Mouse (Mus musculus): ENCODE measurements around the gene Sox15. TPM values are rescaled to one million over a fixed set of nuclear protein-coding genes. Genes with fewer than 3 reads are reported as not detected.

The Sox15 gene
- total and polyA plus RNA-seq, 2 experiments from 2014 or later: 0.19 to 0.27 TPM

DNA sequence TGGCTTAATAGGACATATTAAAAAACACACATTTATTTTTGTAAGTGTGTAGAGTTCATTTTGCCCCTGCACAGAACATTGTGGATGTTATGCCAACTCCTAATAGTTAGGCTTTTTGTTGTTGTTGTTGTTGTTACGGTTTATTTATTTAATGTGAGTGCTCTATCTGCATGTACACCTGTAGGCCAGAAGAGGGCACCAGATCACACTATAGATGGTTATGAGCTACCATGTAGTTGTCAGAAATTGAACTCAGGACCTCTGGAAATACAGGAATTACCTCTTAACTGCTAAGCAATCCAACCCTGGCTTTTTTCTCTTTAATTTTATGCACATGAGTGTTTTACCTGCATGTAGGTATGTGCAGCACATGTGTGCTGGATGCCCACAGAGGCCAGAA is 25.3 kb upstream of the Sox15 start:
- Histone ChIP-seq H3K27ac (ENCODE audit: low read depth, low read length) (no peak overlapping the region), H3K9me3 (ENCODE audit: low read length) (no peaks in the 10 kb centered on the region), H3K27me3 (ENCODE audit: insufficient read depth, low read length) (no peaks in the 10 kb centered on the region), H3K4me3 (ENCODE audit: low read depth, low read length) (no peak overlapping the region), H3K9ac (replicated peaks; ENCODE audit: low read length, poor library complexity, severe bottlenecking) (no peak overlapping the region), H3K4me1 (ENCODE audit: insufficient read depth, low read length) (no peaks in the 10 kb centered on the region), H3K4me2 (ENCODE audit: low read depth, low read length, poor library complexity, severe bottlenecking) (no peak overlapping the region), H3K36me3 (ENCODE audit: insufficient read depth, low read length) (no peaks in the 10 kb centered on the region)
- DNase-seq (ENCODE audit: low spot score): no peak
- ATAC-seq (ENCODE audit: low FRiP score): no peak
- 79% methylated on average over 1 of the region's 1 CpGs for WGBS
- peak; percentile 64 for TF ChIP-seq CTCF (IDR thresholded peaks at IDR 0.05)

DNA sequence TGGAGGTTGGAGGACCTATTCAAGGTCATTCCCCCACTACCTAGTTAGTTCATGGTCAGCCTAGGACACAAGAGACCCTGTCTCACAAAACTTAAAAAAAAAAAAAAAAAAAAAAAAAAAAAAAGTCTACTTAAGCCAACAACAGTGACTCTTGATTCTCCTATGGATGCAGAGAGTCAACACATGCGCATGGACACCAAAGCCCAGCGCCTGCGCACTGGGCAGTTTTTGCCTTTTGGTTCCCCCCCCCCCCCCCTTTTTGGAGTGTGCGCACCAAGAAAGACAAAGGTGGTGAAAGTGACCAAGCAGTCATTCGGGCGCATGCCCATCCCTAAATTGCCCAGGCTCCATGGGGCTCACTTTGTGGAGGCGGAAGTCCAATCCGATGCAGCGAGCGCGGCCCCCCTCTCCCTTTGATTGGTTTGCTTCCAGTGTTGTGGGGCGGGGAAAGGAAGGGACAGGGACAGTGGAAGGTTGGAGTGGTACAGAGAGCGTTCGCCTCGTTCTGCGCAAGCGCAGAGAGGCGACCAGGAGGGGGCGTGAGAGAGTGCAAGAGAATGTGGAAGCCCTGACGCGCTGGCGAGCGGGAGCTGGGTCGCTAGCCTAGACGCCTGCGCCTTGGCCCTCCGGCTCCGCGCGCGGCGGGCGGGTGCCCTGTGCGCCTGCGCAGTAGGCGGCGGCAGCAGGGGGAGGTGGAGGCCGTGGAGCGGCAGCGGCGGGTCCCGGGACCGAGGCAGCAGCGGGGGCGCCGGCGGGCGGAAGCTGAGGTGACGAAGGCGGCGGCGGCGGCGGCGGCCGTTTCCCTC is 22.6 kb upstream of the Sox15 start, which contains the start of gene Fxr2:
Fxr2 (plus strand) TSS at position 707 of the 806 bp plus-strand sequence.
- Histone ChIP-seq H3K9me3 (ENCODE audit: low read length) (no peaks in the 10 kb centered on the region), H3K4me1 (ENCODE audit: insufficient read depth, low read length) (no peaks in the 10 kb centered on the region), H3K4me2 (ENCODE audit: low read depth, low read length, poor library complexity, severe bottlenecking) (peak within 1 kb of the TSS; percentile 55), H3K36me3 (ENCODE audit: insufficient read depth, low read length) (no peaks in the 10 kb centered on the region), H3K4me3 (ENCODE audit: low read depth, low read length) (peak within 1 kb of the TSS; percentile 94), H3K27me3 (ENCODE audit: insufficient read depth, low read length) (no peaks in the 10 kb centered on the region), H3K9ac (replicated peaks; ENCODE audit: low read length, poor library complexity, severe bottlenecking) (peak within 1 kb of the TSS; percentile 98), H3K27ac (ENCODE audit: low read depth, low read length) (peak within 1 kb of the TSS; percentile 89)
- DNase-seq (ENCODE audit: low spot score) (peak; percentile 100), ATAC-seq (ENCODE audit: low FRiP score) (peak; percentile 99)
- TF ChIP-seq CTCF (IDR thresholded peaks at IDR 0.05): peak; percentile 90
- WGBS: 0% methylated on average over 32 of the region's 56 CpGs

DNA sequence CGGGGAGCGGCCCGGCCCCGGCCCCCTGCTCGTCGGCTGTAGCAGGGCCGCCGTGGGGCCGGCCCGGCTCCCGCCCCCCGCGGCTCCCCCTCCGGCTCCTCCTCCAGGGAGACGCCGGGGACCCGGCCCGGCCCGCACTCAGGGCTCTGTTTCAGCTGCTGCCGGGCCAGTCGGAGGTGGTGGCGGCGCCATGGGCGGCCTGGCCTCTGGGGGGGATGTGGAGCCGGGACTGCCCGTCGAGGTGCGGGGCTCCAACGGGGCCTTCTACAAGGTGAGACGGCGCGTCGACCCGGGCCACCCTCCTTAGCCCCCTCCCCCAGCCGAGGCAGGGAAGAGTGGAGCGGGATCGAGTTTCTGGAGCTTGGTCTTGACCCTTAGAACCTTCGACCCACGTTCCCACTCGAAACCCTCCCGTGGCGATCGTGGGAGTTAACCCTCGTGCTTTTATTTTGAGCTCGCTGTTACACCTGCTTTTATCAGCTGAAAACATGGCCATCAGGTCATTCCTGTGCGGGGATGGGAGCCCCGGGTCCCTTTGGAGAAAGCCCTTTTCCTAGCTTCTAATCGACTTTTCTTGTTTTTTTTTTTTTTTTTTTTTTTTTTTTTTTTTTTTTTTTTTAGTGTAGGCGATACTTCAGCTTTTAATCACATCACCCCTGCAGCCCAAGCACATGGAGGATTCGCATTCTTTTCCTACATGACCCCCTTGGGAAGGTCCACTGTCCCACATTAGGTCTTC is 21.8 kb upstream of the Sox15 start:
- WGBS: under 1% methylated on average over 30 of the region's 50 CpGs
- ATAC-seq (ENCODE audit: low FRiP score) (peak; percentile 35), DNase-seq (ENCODE audit: low spot score) (peak; percentile 28)
- H3K4me2 ChIP-seq (ENCODE audit: low read depth, low read length, poor library complexity, severe bottlenecking): peak overlapping the region; percentile 55
- TF ChIP-seq CTCF (IDR thresholded peaks at IDR 0.05): no peak
- H3K4me1 ChIP-seq (ENCODE audit: insufficient read depth, low read length): no peaks in the 10 kb centered on the region
- no peaks in the 10 kb centered on the region for H3K9me3 ChIP-seq (ENCODE audit: low read length)
- no peaks in the 10 kb centered on the region for H3K27me3 ChIP-seq (ENCODE audit: insufficient read depth, low read length)
- H3K27ac ChIP-seq (ENCODE audit: low read depth, low read length): peak overlapping the region; percentile 89
- H3K36me3 ChIP-seq (ENCODE audit: insufficient read depth, low read length): no peaks in the 10 kb centered on the region
- peak overlapping the region; percentile 98 for H3K9ac ChIP-seq (replicated peaks; ENCODE audit: low read length, poor library complexity, severe bottlenecking)
- H3K4me3 ChIP-seq (ENCODE audit: low read depth, low read length): peak overlapping the region; percentile 94

DNA sequence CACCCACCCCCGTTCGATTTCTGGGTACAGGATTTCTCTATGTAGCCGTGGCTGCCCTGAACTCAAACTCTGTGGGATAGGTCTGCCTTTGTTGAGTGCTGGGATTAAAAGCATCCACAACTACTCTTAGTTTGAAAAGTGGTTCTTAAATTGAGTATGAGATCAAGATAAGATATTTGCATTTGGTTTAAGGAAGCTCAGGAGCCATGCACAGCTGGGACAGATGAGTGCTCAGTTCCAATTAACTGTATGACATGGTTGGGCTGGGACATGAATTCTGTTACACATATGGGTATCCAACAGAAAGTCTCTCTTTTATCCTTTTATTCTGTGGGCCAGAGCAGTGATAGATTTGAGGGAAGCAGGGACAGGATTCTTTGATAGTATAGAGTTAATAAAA is 19.6 kb upstream of the Sox15 start:
- Histone ChIP-seq H3K9me3 (ENCODE audit: low read length) (no peaks in the 10 kb centered on the region), H3K9ac (replicated peaks; ENCODE audit: low read length, poor library complexity, severe bottlenecking) (no peak overlapping the region), H3K4me1 (ENCODE audit: insufficient read depth, low read length) (no peaks in the 10 kb centered on the region), H3K36me3 (ENCODE audit: insufficient read depth, low read length) (peaks cover 10% of the 10 kb centered on the region), H3K4me3 (ENCODE audit: low read depth, low read length) (no peak overlapping the region), H3K4me2 (ENCODE audit: low read depth, low read length, poor library complexity, severe bottlenecking) (no peak overlapping the region), H3K27ac (ENCODE audit: low read depth, low read length) (no peak overlapping the region), H3K27me3 (ENCODE audit: insufficient read depth, low read length) (no peaks in the 10 kb centered on the region)
- DNase-seq (ENCODE audit: low spot score) (no peak), ATAC-seq (ENCODE audit: low FRiP score) (no peak)
- WGBS: 84% methylated on average over 3 of the region's 3 CpGs
- no peak for TF ChIP-seq CTCF (IDR thresholded peaks at IDR 0.05)

DNA sequence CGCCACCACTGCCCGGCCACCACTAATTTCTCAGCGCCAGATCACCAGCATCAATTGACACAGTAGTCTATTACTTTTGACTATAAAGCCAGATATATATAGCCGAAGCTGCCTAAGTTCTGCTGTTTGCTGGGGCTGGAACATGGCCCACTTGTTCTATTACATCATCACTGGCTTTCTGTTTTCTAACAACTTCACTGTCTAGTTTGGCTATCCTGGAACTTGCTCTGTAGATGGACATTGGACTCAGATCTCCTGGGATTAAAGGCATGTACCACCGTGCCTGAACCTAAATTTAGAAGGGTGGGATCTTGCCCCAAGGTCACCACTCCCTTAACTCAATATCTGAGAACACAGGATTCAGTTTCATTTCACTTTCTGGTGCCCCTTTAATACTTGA is 9.3 kb upstream of the Sox15 start:
- no peak for TF ChIP-seq CTCF (IDR thresholded peaks at IDR 0.05)
- WGBS: 92% methylated on average over 5 of the region's 5 CpGs
- Histone ChIP-seq H3K9me3 (ENCODE audit: low read length) (no peaks in the 10 kb centered on the region), H3K4me1 (ENCODE audit: insufficient read depth, low read length) (no peaks in the 10 kb centered on the region), H3K27me3 (ENCODE audit: insufficient read depth, low read length) (no peaks in the 10 kb centered on the region), H3K36me3 (ENCODE audit: insufficient read depth, low read length) (peaks cover 75% of the 10 kb centered on the region), H3K9ac (replicated peaks; ENCODE audit: low read length, poor library complexity, severe bottlenecking) (no peak overlapping the region), H3K4me2 (ENCODE audit: low read depth, low read length, poor library complexity, severe bottlenecking) (no peak overlapping the region), H3K4me3 (ENCODE audit: low read depth, low read length) (no peak overlapping the region), H3K27ac (ENCODE audit: low read depth, low read length) (no peak overlapping the region)
- no peak for DNase-seq (ENCODE audit: low spot score)
- ATAC-seq (ENCODE audit: low FRiP score): no peak

DNA sequence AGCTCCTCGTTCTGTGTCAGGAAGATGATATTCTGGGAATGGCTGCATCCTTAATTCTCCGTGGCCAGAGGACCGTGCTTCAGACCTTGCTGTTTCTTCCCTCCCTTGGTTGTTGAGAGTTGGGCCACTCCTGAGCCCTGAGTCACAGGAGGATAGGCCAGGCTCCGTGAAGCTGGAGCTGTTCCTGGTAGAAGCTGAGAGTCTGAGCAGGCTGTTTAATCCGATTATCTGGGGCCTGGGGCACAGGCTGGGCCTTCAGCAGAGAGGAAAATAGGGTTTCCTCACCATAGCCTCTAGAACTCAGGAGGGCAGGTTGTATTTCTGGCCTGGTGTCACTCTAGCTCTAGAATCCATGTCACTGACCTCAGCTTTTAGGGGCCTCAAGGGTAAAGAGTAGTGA is 1.7 kb upstream of the Sox15 start:
- no peak for TF ChIP-seq CTCF (IDR thresholded peaks at IDR 0.05)
- Histone ChIP-seq H3K4me1 (ENCODE audit: insufficient read depth, low read length) (0 out of 2 replicates have a peak, but pooled peaks cover 4% of the 10 kb centered on the region), H3K4me3 (ENCODE audit: low read depth, low read length) (no peak overlapping the region), H3K9ac (replicated peaks; ENCODE audit: low read length, poor library complexity, severe bottlenecking) (no peak overlapping the region; the same call in 1 of the 2 replicates), H3K4me2 (ENCODE audit: low read depth, low read length, poor library complexity, severe bottlenecking) (no peak overlapping the region), H3K27me3 (ENCODE audit: insufficient read depth, low read length) (no peaks in the 10 kb centered on the region), H3K27ac (ENCODE audit: low read depth, low read length) (no peak overlapping the region), H3K9me3 (ENCODE audit: low read length) (no peaks in the 10 kb centered on the region), H3K36me3 (ENCODE audit: insufficient read depth, low read length) (peaks cover 56% of the 10 kb centered on the region)
- ATAC-seq (ENCODE audit: low FRiP score) (no peak), DNase-seq (ENCODE audit: low spot score) (no peak)
- 43% methylated on average over 5 of the region's 5 CpGs for WGBS
